Mouse (Mus musculus) embryo, embryonic 10.5 days (tissue): ENCODE measurements around the gene Oscar.

Experiments used
- DNase-seq: peaks from one replicate; pipeline ENCODE4 v3.0.0-alpha.2; 2015; ENCODE audit warnings: low spot score

Oscar gene

DNA sequence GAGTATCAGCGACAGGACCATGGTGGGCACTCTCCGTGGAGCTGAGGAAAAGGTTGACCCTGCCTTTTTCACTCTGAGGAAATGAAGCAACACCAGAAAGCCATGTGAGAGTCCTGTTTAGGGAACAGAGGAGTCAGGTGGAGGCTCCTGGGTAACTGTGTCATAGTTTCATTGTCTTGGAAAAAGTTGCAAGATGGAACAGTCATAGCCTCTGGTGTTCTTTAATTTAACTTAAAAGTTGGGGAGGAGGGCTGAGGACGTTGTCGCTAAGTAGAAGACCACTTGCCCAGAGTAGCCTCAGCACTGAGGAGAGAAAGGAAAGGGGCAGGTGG lies at the start of gene Oscar:
TSS of gene Oscar (minus strand) at position 101 of the 332 bp plus-strand sequence.
- no peak for DNase-seq

GRCm38 (mm10) chr7:3665215-3666114 lies 49.5 kb upstream of the Oscar start, which contains the start of gene Leng1:
Gene Leng1 (minus strand): TSS chr7:3665840.
- peak; percentile 98 for DNase-seq

- DNase-seq: peak; percentile 55
Observed at GRCm38 (mm10) chr7:3664524-3665214, 48.7 kb upstream of the Oscar start.

GRCm38 (mm10) chr7:3658578-3658977 lies 42.6 kb upstream of the Oscar start:
- no peak for DNase-seq

DNA sequence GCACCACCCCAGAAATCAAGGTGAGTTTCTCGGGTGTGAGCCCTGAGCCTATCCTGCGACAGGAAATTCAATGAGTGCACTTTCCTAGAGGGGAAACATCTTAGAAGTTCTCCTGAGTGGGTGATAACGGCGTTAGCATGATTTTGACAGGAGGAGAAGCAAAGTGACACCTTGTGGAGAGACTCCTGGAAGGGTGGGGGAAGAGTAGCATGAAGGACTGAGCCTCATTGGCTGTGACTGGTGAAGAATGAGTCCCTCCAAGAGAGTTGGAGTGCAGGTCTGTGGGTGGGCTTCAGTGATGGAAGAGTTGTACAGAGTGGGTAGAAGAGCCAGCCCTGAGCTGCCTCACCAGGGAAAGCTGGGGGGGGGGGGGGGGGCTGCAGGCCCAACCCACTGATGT lies 41.0 kb upstream of the Oscar start:
- DNase-seq: no peak

DNA sequence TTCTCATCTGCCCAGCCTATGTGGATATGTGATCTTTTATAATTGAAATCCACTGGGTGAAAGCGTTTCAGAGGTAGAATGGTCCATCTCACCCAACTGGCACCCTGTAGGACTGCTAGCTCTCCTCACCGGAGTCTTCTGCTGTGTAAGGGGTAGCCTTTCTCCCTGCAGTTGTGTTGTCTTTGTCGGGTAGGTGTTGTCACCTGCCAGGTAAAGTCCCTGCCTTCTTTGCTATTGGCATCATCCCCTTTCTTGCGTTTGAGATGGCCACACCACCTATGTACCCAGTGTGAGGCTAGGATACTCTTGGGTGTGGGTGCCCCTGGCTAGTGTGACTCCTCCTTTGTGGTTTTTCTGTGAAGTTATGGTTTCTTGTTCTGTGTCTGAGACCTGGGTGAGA lies 30.7 kb upstream of the Oscar start:
- no peak for DNase-seq

- no peak for DNase-seq
Observed at GRCm38 (mm10) chr7:3646188-3646587, 30.2 kb upstream of the Oscar start.

DNA sequence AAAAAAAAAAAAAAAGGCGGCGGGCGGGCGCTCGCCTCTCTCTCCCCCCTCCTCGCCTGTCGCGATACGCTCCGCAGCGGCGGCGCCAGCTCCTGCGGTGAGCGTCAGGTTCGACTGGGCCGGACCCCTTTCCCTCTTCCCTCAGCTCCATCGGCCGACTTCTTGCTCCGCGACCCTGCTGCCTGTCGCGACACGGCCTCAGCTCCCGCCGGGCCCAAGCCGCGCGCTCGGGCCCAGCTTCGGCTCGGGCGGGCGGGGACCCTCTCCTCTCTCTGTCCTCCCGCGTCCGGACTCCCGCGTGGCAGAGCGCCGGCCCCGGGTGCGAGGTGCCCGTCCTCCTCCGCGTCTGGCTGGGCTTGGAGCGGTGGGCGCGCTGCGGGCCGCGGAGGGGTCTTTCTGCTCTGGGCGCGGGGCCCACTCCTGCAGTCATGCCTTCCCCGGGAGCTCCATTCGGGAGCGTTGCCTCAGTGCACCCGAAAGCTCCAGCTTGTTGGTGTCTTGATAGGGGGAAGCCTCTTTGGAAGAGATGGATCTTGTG lies 29.6 kb upstream of the Oscar start:
- DNase-seq: peak; percentile 20

- DNase-seq: peak; percentile 99
Observed at GRCm38 (mm10) chr7:3644672-3645487, 28.9 kb upstream of the Oscar start, which contains the start of gene Cnot3. Gene Cnot3 (plus strand): TSS chr7:3645268.

DNA sequence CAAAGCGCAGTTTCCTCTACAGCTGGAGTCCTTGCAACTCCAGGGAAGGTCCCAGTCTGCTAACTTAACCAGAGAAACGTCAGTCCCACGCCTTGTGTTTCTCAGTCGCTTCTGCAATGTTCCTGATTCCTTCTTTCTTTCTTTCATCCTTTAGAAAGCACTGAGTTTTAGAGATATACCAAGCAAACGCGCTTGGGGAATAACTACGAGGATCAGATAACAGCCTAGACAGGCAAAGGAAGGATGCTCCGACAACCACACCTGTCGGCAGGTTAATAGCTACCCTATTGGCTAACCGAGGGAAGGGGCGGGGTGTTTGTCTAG lies 28.4 kb upstream of the Oscar start:
- no peak for DNase-seq

GRCm38 (mm10) chr7:3643843-3644242 lies 27.9 kb upstream of the Oscar start:
- no peak for DNase-seq

- no peak for DNase-seq
Observed at GRCm38 (mm10) chr7:3643412-3643811, 27.5 kb upstream of the Oscar start.

DNA sequence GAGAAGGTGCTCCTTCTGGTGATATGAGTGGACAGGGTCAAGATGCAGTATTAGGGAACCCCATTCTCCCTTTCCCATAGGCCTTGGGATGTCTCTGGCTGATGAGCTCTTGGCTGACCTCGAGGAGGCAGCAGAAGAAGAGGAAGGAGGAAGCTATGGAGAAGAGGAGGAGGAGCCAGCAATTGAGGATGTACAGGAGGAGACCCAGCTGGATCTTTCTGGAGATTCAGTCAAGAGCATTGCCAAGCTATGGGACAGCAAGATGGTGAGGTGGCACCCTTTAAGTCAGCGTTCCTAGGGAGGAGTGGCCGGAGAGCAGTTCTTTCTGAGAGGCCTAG lies 14.5 kb upstream of the Oscar start:
- DNase-seq: no peak

DNA sequence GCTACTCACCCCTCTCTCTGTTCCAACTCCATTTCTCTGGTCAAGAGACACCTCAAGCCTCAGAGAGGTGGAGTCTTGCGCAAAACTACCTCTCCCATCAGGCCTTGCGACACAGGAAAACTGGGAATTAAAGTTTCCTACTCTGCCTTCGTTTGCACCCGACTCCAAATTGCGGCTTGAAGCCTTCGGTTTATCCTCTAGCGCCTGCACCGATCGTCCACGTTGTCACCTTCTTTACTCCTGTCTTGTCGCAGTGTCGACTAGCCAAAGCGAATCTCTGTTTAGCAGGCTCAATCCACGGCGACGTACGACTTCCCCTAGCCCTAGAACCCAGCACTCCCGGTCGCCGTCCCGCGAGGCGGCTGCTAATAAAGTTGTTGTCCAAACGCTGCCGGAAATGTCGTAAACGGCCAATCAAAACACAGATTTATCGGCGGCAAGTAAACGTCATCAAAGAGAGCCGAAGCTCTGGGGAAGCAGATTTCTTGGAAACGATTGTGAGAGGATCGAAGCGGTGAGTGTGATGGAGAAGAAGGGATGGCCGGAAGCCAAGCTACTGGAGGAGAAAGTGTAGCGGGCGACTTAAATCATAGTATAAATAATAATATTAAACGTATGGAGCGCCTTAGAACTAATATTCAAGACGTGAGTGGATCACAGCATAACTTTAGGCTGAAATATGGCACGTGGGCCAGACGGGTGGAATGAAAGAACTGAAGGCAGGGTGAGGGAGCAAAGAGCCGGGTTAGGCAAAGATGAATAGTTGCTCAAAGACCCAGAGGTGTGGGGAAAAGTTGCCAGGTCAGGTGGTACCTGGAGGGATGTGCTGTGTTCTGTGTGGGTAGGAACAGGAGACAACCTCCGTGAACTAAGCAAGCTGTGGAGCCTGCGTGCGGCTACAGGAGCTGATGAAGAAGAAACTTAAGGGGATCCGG lies 13.9 kb upstream of the Oscar start, which contains the start of the genes Tfpt and Prpf31:
TSS of gene Tfpt (minus strand) at position 387 of the 935 bp plus-strand sequence.
TSS of gene Prpf31 (plus strand) at position 443 of the 935 bp plus-strand sequence.
- peak; percentile 98 for DNase-seq

- no peak for DNase-seq
Observed at GRCm38 (mm10) chr7:3629030-3629429, 13.1 kb upstream of the Oscar start.

GRCm38 (mm10) chr7:3617242-3617995 lies 1.5 kb upstream of the Oscar start, which contains the start of gene Ndufa3:
Gene Ndufa3 (plus strand): TSS chr7:3617373.
- peak; percentile 92 for DNase-seq

DNA sequence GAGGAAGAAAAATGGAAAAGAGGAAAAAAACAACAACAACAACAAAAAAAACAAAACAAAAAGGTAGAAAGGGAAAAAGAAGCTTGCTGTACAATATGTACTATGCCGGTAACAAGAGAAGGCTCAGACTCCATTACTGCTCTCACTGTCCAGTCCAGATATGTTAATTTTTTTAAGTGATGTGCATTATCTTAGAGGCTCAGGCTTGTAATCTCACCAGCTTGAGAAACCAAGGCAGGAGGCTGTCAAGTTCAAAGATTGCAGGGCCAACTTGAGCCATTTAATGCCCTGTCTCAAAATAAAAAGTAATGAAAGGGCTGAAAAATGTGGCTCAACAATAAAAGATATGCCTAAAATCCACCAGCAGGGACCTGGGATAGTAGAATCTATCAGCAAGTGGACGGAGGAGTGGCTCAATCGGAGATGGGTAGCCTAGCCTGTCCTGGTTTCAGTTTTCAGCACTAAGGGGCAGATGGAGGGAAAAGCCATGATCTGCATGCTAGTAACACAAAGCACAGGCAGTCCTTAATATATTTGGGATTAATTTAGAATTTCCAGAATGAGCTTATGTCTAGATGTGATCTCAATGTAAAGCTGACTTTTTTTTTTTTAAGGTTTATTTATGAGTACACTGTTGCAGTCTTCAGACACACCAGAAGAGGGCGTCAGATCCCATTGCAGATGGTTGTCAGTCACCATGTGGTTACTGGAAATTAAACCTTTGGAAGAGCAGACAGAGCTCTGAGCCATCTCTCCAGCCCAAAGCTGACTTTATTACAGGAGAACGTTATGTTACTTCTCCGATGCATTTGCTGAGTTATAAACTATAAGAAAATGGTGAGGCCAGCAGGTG lies 658 bp upstream of the Oscar start:
- no peak for DNase-seq

DNA sequence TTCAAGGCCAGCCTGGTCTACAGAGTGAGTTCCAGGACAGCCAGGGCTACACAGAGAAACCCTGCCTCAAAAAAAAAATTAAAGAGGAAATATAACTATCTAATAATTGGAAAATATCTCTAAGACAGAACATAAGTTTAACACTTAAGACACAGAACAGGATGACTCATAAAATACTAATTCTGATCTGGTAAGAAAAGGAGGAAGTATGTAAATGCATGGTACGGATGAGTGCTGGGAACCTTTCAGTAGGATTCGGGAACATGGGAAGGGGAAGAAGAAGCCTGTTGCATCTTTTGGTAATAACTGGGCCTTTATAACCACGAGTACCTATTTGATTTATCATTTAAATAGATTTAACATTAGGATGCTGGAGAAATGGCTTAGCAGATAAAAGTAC lies 1.9 kb downstream of the Oscar start:
- DNase-seq: no peak

DNA sequence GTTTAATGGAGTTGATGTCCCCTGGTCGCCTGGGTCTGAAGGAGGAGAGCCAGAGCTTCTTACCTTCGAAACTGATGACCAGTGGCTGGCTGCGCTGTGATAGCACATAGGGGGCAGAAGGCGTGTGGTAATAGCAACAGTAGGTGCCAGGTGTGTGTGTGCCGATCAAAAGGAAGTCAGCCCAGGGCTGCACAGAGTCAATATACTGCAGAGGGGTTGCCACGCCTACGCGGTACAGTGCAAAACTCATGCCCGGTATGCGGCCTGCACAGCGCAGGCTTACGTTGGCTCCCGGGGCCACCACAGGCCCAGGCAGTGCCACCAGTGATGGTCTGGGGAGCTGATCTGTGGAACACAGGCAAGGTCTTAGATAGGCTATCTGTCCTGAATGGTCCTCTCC lies 5.0 kb downstream of the Oscar start:
- DNase-seq: no peak
